Mouse (Mus musculus) embryonic facial prominence, embryonic 14.5 days (tissue): ENCODE measurements at regions not wholly inside any gene's neighbourhood (a gene's known extent, or its start where the extent isn't known, plus 50 kb on each side); places are given as distances from the start of the nearest gene placed in this dataset.
A peak's percentile ranks its signal among the peaks of the same experiment; 100 is the strongest.

Experiments
- ATAC-seq: fragments of 200-750 bp; cut with Nextera tagmentation; 2 replicates; pipeline ENCODE4 v1.8.0; 2017; ENCODE audit warnings: low read depth, moderate number of reproducible peaks, moderate TSS enrichment
- DNase-seq: peaks from one replicate; pipeline ENCODE4 v3.0.0-alpha.2; 2015; ENCODE audit warnings: low spot score
- H3K27ac ChIP-seq: fragments of 300-500 bp; sonication (generic); replicated peaks from 2 replicates; pipeline ENCODE4 v1.5.1; 2014; ENCODE audit warnings: low read depth, mild to moderate bottlenecking, low read length, moderate library complexity
- H3K27me3 ChIP-seq: fragments of 300-500 bp; sonication (generic); replicated peaks from 2 replicates; pipeline ENCODE4 v1.6.1; 2014; ENCODE audit warnings: low read length; ENCODE audit not compliant: control insufficient read depth, insufficient read depth
- H3K36me3 ChIP-seq: fragments of 300-500 bp; sonication (generic); 2 replicates; pipeline ENCODE4 v1.6.1; 2014; ENCODE audit warnings: low read length, mixed read lengths; ENCODE audit not compliant: control insufficient read depth, insufficient read depth
- H3K4me1 ChIP-seq: fragments of 300-500 bp; sonication (generic); 2 replicates; pipeline ENCODE4 v1.6.1; 2014; ENCODE audit warnings: antibody characterized with exemption, low read length; ENCODE audit not compliant: control insufficient read depth, insufficient read depth
- H3K4me2 ChIP-seq: fragments of 300-500 bp; sonication (generic); 2 replicates; pipeline ENCODE4 v1.6.1; 2014; ENCODE audit warnings: low read depth, mild to moderate bottlenecking, low read length, moderate library complexity, mixed read lengths
- H3K4me3 ChIP-seq: fragments of 300-500 bp; sonication (generic); 2 replicates; pipeline ENCODE4 v1.5.1; 2014; ENCODE audit warnings: low read depth, mild to moderate bottlenecking, low read length
- H3K9ac ChIP-seq: fragments of 300-500 bp; sonication (generic); 2 replicates; pipeline ENCODE4 v1.6.1; 2014; ENCODE audit warnings: low read depth, mild to moderate bottlenecking, low read length, moderate library complexity, mixed read lengths
- H3K9me3 ChIP-seq: fragments of 300-500 bp; sonication (generic); 2 replicates; pipeline ENCODE4 v1.6.1; 2016; ENCODE audit warnings: low read length; ENCODE audit not compliant: control insufficient read depth
- WGBS: fragments of 180-500 bp; shearing (Covaris S2); extraction: QIAGEN DNeasy Blood & Tissue Kit; methylation state at CpG from one replicate; pipeline ENCODE4 v1.1.7; 2014; 5-methylcytosine and 5-hydroxymethylcytosine counted together

DNA sequence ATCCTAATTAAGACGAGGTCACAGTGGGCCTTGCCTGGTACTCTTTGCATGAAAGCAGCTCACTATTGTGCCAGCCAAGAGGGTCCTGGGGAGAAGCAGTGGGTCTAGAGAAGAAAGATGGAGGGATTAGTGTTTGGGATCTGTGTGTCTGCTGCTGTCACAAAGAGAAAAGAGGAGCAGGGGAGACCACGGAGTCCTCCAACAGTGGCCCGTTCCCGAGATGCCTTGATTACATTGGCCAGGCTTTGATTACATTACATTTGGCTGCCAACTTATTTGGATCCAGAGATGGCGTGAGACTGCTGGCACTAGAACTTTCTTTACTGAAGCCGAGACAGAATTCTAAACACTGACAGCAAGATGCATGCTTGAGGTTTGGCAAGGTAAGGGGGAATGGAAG, 78.4 kb upstream of the Slc1a3 start:
- 52% methylated on average over 6 of the region's 6 CpGs for WGBS
- Histone ChIP-seq H3K9me3 (0 out of 2 replicates have a peak, but pooled peaks cover under 1% of the 10 kb centered on the region), H3K4me1 (no peaks in the 10 kb centered on the region), H3K36me3 (no peaks in the 10 kb centered on the region), H3K9ac (no peak overlapping the region), H3K27ac (no peak overlapping the region), H3K27me3 (no peaks in the 10 kb centered on the region), H3K4me3 (no peak overlapping the region), H3K4me2 (no peak overlapping the region)
- ATAC-seq, result no peak
- peak; percentile 28 for DNase-seq

DNA sequence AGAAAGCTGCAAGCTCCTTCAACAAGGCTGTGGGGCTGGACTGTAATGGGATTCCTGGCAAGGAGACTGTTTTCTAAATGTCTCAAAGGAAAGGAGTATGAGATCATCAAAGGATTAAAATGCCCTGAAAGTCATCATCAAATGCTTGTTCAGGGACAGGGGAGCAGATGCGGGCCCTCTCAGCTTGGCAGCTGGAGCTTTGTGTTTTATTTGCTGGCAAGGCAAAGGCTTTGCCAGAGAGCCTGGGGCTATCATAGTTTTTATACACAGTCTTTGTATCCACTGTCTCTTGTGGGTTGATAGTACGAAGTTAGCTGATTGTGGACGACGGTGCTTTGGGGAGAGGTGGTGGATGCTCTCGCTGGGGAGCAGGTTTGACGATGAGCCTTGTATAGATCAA, 75.0 kb upstream of the Slc1a3 start:
- peak; percentile 73 for ATAC-seq
- Histone ChIP-seq H3K27ac (peak overlapping the region; percentile 58), H3K9ac (no peak overlapping the region), H3K4me3 (no peak overlapping the region), H3K4me2 (no peak overlapping the region), H3K27me3 (no peaks in the 10 kb centered on the region), H3K9me3 (no peaks in the 10 kb centered on the region), H3K36me3 (no peaks in the 10 kb centered on the region), H3K4me1 (no peaks in the 10 kb centered on the region)
- WGBS, result 49% methylated on average over 6 of the region's 6 CpGs
- DNase-seq, result peak; percentile 69

DNA sequence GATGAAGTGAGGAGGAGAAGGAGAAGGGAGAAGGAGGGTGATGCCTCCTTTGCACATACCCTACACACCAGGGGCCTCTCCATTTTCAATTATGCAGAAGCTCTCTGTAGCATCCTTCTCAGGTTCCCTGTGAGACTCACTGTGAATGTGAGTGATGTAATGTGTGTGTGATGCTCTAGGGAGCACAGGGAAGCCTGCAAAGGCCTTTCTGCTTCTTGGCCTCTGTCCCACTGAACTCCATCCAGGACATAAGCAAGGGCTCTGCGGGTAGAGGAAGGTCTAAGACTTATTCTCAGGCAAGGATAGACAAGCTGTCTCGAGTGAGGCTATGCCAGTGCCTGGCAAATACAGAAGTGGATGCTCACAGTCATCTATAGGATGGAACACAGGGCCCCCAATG, 73.0 kb upstream of the Slc1a3 start:
- Histone ChIP-seq H3K4me1 (no peaks in the 10 kb centered on the region), H3K27me3 (no peaks in the 10 kb centered on the region), H3K4me2 (no peak overlapping the region), H3K27ac (no peak overlapping the region), H3K4me3 (no peak overlapping the region), H3K9me3 (no peaks in the 10 kb centered on the region), H3K36me3 (no peaks in the 10 kb centered on the region), H3K9ac (no peak overlapping the region)
- ATAC-seq (no peak), DNase-seq (no peak)
- 84% methylated on average over 2 of the region's 2 CpGs for WGBS

DNA sequence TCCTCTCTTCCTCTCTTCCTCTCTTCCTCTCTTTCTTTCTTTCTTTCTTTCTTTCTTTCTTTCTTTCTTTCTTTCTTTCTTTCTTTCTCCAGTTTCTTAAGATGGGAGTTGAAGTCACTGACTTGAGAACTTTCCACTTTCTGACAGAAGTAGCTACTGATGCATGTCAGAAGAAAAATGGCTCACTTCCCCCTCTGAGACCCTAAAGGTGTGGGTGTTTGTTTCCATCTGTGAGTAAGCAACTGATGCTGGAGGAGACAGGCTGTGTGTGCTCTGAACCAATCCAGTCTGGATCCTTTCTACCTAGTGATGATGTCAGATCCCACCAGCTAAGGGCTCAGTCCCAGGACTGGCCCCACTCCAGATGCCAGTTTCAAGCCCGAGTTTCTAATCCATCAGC, 72.5 kb upstream of the Slc1a3 start:
- 48% methylated on average over 1 of the region's 1 CpGs for WGBS
- Histone ChIP-seq H3K4me3 (no peak overlapping the region), H3K9me3 (no peaks in the 10 kb centered on the region), H3K4me2 (no peak overlapping the region), H3K36me3 (no peaks in the 10 kb centered on the region), H3K27me3 (no peaks in the 10 kb centered on the region), H3K9ac (no peak overlapping the region), H3K27ac (no peak overlapping the region), H3K4me1 (no peaks in the 10 kb centered on the region)
- DNase-seq (no peak), ATAC-seq (no peak)

DNA sequence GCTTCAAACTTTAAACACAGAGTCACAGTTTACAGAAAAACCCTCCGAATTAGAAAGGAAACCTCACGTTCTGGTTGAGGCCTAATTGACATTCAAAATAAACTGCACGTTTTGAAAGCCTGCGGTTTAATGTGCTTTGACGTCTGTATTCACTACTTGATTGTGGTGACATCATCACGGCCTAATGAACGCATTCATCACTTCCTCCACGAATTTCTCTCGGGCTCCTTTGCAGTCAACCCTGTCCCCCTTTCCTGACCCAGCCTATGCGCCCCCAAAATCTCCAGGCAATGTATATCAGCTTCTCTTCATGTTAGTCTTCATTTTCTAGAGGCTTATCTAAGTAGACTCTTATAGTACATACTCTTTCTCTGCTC, 71.6 kb upstream of the Slc1a3 start:
- Histone ChIP-seq H3K4me2 (no peak overlapping the region), H3K4me1 (no peaks in the 10 kb centered on the region), H3K9ac (no peak overlapping the region), H3K27me3 (no peaks in the 10 kb centered on the region), H3K4me3 (no peak overlapping the region), H3K36me3 (no peaks in the 10 kb centered on the region), H3K27ac (no peak overlapping the region), H3K9me3 (no peaks in the 10 kb centered on the region)
- peak; percentile 23 for DNase-seq
- WGBS, result 71% methylated on average over 10 of the region's 10 CpGs
- no peak for ATAC-seq

DNA sequence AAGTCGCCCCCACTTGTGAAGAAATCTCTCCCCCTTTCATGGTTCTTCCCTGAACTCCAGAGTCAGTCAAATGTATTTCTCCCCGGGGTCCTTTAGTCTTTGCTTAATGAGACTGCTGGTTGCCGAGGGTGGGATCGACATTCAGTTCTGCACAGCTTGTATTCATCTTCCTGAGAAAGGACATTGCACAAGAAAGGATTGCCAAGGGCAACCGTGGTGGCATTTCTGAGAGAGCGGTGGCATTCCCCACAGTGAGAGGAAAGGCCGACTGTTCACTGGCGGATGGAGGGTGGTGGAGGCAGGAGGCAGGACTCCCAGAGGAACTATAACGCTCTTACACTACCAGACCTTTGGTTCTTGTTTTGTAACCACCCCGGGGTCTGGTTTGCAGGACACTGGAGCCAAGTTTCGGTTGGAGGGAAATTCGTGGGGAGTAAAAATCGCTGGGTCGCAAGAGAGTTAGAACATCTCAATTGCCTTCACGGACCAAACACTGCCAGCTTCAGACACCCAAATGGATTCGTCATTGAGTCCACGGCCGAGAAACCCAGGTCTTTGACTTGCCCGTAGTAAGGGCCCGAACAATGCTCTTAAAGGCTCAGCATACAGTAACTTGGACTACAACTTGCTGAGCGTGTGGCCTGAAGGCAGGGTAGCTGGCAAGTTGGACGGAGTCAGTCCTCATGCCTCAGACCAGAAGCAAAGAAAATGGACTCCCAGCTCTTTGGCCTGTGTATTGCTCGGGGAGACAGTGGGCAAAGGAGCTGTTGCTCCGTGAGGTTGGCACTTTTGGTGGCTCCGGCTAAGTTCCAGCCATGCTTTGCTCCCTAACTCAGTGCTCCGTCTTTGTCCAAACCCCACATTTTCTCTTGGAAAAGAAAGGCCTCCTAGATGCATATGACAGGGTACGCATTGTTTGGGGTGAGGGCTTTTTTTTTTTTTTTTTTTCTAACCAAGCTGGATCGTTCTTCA, 70.9 kb upstream of the Slc1a3 start:
- ATAC-seq, result no peak
- no peaks in the 10 kb centered on the region for H3K9me3 ChIP-seq
- H3K4me2 ChIP-seq, result no peak overlapping the region
- no peak overlapping the region for H3K4me3 ChIP-seq
- H3K9ac ChIP-seq, result no peak overlapping the region
- DNase-seq, result no peak
- H3K4me1 ChIP-seq, result no peaks in the 10 kb centered on the region
- H3K27ac ChIP-seq, result no peak overlapping the region
- no peaks in the 10 kb centered on the region for H3K36me3 ChIP-seq
- no peaks in the 10 kb centered on the region for H3K27me3 ChIP-seq
- WGBS, result 89% methylated on average over 28 of the region's 28 CpGs

DNA sequence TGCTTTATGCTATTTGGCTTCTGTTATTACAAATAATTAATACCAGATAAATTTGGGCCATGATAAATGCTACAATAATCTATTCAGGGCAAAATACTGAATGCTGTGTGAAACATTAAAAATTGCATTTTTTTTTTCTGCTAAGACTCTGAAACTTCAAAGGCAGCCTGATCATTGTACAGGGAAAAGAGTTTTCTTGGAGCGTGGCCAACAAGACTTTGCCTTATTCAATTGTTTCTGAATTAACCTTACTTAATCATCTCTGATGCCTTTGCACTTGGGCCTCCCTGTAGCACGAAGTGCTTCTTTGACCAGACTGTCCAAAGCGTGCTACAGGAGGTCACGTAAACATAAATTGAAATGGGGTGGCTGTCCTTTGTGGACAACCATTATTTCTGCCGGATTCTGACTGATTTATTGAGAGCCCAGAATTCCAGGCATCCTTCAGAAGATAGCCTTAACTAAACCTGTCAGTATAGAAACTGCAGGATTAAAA, 69.9 kb upstream of the Slc1a3 start:
- ATAC-seq (no peak), DNase-seq (peak; percentile 41)
- no peaks in the 10 kb centered on the region for H3K36me3 ChIP-seq
- WGBS, result 75% methylated on average over 5 of the region's 5 CpGs
- H3K9ac ChIP-seq, result no peak overlapping the region
- H3K4me3 ChIP-seq, result no peak overlapping the region
- no peaks in the 10 kb centered on the region for H3K4me1 ChIP-seq
- H3K9me3 ChIP-seq, result no peaks in the 10 kb centered on the region
- no peak overlapping the region for H3K27ac ChIP-seq
- H3K27me3 ChIP-seq, result no peaks in the 10 kb centered on the region
- H3K4me2 ChIP-seq, result no peak overlapping the region

DNA sequence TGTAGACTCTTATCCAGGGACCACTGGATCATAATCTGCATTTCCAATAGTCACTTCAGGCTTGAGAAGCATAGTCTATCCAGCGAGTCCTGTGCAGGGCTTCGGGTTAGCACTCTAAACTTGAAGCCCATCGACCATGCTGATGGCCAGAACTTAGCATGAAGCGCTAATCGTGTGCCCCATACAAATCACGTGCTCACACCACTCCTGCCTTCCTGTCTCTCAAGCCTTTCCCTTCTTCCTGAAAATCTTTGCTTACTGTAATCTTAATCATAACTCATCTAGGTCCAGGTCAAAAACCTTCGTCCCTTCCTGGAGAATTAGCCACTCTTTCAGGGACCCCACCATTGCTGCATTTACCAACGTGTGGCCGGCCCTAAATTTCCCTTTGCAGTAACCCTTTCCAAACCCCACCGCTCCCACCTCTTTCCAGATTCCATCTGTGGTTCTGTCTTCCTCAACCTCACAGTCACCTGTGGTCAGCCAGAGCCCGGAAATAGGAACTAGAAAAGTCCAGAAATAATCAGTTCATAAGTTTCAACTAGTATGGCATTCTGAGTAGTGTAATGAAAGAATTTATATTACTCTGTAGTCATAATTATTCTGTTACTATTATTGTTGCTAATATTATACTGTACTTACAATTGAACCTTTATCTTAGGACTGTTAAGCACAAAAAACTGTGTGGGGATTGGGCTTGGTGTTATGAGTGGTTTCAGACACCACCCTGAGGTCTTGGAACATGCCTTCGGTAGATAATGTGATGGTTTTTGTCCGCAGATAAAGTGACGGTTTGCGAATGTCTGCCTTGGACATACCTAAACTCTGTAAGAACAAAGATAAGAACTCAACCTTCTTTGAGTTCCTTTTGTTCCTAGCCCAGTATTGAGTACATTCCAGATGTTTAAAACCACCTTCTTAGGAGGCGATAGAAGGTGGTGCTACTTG, 57.3 kb upstream of the Slc1a3 start:
- 90% methylated on average over 16 of the region's 16 CpGs for WGBS
- ATAC-seq, result no peak
- no peaks in the 10 kb centered on the region for H3K27me3 ChIP-seq

More for the DNA sequence above, 57.3 kb upstream of the Slc1a3 start:
- Histone ChIP-seq H3K4me1 (no peaks in the 10 kb centered on the region), H3K27ac (no peak overlapping the region), H3K9me3 (no peaks in the 10 kb centered on the region), H3K4me2 (no peak overlapping the region), H3K4me3 (no peak overlapping the region), H3K9ac (no peak overlapping the region), H3K36me3 (no peaks in the 10 kb centered on the region)
- no peak for DNase-seq
